21 mouse cellular contexts compared by ENCODE assay signal in genomic region chr1:179975021-179975420, GRCm38 (mm10). TPM values are rescaled to one million over a fixed set of nuclear protein-coding genes. Genes with fewer than 3 reads are reported as not detected.
DNase-seq lines count a peak whose midpoint lies in the region; ATAC-seq and TF ChIP-seq lines count a peak whose summit lies in the region.
"Had no signal": no experiment of that assay in that cellular context is flagged by ENCODE, and none has a peak within 500 bp of the region (broad histone marks: within the 10 kb centered on the region; RNA-seq: fewer than 3 reads in every experiment).

No protein-coding gene starts in this region.

- peak; percentile 54 for DNase-seq in MEL (ENCODE audit: low read depth, low spot score)
- DNase-seq in NIH3T3 (ENCODE audit: low read depth) = peak; percentile 40
- DNase-seq in liver, embryonic 14.5 days (ENCODE audit: low read depth in 3 of 3, low spot score in 3 of 3) = peak; percentile 67 to 75 (median 74)
- no peak for DNase-seq in gastrocnemius, postnatal 25 days
- DNase-seq in heart, postnatal 36 days = no peak
- no peak for DNase-seq in layer of hippocampus, postnatal 10 days (ENCODE audit: low spot score in 2 of 2)
- DNase-seq: cerebellum, adult 9-10 months; heart, adult 11 months; heart, postnatal 4 days; kidney, postnatal 10 days; lung, adult 18-20 months; lung, postnatal 4 days; thymus, postnatal 4 days had no signal

- no peak for TF ChIP-seq CTCF in MEL (IDR thresholded peaks at IDR 0.05 in 2 of 3, conservative IDR thresholded peaks at IDR 0.05 in 1 of 3; ENCODE audit: control insufficient read depth in 1 of 3, insufficient read depth in 1 of 3, low read depth in 2 of 3, low read length in 3 of 3, poor library complexity in 1 of 3, severe bottlenecking in 1 of 3)
- TF ChIP-seq CTCF in liver, embryonic 14.5 days (IDR thresholded peaks at IDR 0.05; ENCODE audit: low read depth) = no peak

- 52% methylated on average over 6 of the region's 6 CpGs for WGBS in liver, embryonic 14.5 days (ENCODE audit: insufficient replicate concordance)

- H3K9ac ChIP-seq in MEL (ENCODE audit: control insufficient read depth, low read depth, low read length, poor library complexity, severe bottlenecking) = no peak overlapping the region
- H3K9ac ChIP-seq in liver, embryonic 14.5 days (replicated peaks) = peak overlapping the region; percentile 67
- H3K9ac ChIP-seq: forebrain, embryonic 15.5 days; heart, embryonic 13.5 days had no signal

- H3K36me3 ChIP-seq in MEL (ENCODE audit: control insufficient read depth in 1 of 2, insufficient read depth in 2 of 2, low read length in 2 of 2) = peaks cover 0 to 18% of the 10 kb centered on the region in 2 experiments; a peak in 2 of 4 replicates
- peaks cover 30% of the 10 kb centered on the region for H3K36me3 ChIP-seq in erythroblast, embryonic 14.5 days (ENCODE audit: control insufficient read depth)
- H3K36me3 ChIP-seq in liver, embryonic 14.5 days (replicated peaks; ENCODE audit: control insufficient read depth, insufficient read depth, low read depth) = no peaks in the 10 kb centered on the region
- H3K36me3 ChIP-seq: forebrain, embryonic 15.5 days; heart, embryonic 13.5 days; neural tube, embryonic 15.5 days had no signal

- peak overlapping the region; percentile 68 for H3K4me2 ChIP-seq in liver, embryonic 14.5 days (ENCODE audit: low read depth)
- H3K4me2 ChIP-seq: forebrain, embryonic 15.5 days; heart, embryonic 13.5 days; midbrain, embryonic 11.5 days; neural tube, embryonic 15.5 days had no signal

- intact Hi-C loops in heart, postnatal 36 days (cut with DNase I) = no loop called here

- H3K4me3 ChIP-seq in MEL (ENCODE audit: control insufficient read depth in 1 of 2, insufficient read depth in 1 of 2, low read depth in 2 of 2, low read length in 2 of 2) = no peak overlapping the region
- H3K4me3 ChIP-seq in erythroblast, embryonic 14.5 days (replicated peaks) = peak overlapping the region; percentile 57
- peak overlapping the region in 1 of 2 experiments; percentile 55; a peak in 2 of 4 replicates for H3K4me3 ChIP-seq in liver, embryonic 14.5 days (ENCODE audit: insufficient read depth in 1 of 2, low read depth in 2 of 2, low read length in 2 of 2)
- H3K4me3 ChIP-seq: forebrain, embryonic 15.5 days; heart, embryonic 13.5 days; myocyte; neural tube, embryonic 15.5 days had no signal

- peak; percentile 75 for ATAC-seq in liver, embryonic 14.5 days (ENCODE audit: insufficient read depth)
- ATAC-seq: forebrain, embryonic 15.5 days; hindbrain, embryonic 16.5 days; intestine, postnatal 0 days had no signal

- peaks cover 1% of the 10 kb centered on the region; the same call in 1 of the 2 replicates for H3K79me2 ChIP-seq in MEL (ENCODE audit: control insufficient read depth, insufficient read depth, low read length, poor library complexity)

- H3K27ac ChIP-seq in MEL (ENCODE audit: control insufficient read depth, low read depth, low read length) = no peak overlapping the region
- H3K27ac ChIP-seq in liver, embryonic 14.5 days = peak overlapping the region; percentile 84
- H3K27ac ChIP-seq: forebrain, embryonic 15.5 days; heart, embryonic 13.5 days; neural tube, embryonic 15.5 days had no signal

- TF ChIP-seq RAD21 in MEL (IDR thresholded peaks at IDR 0.05; ENCODE audit: low read depth, low read length) = no peak

- H3K9me3 ChIP-seq in MEL (replicated peaks; ENCODE audit: insufficient read depth, low read length) = no peaks in the 10 kb centered on the region
- H3K9me3 ChIP-seq in erythroblast, embryonic 14.5 days (ENCODE audit: control insufficient read depth, low read length) = no peaks in the 10 kb centered on the region
- H3K9me3 ChIP-seq in liver, embryonic 14.5 days (ENCODE audit: control insufficient read depth, low read length) = no peaks in the 10 kb centered on the region
- H3K9me3 ChIP-seq: forebrain, embryonic 15.5 days; heart, embryonic 13.5 days; neural tube, embryonic 15.5 days had no signal

- no peak for TF ChIP-seq POLR2A in MEL (IDR thresholded peaks at IDR 0.05; ENCODE audit: control insufficient read depth in 1 of 2, insufficient read depth in 1 of 2, low read depth in 1 of 2, low read length in 2 of 2, poor library complexity in 1 of 2)

- no peaks in the 10 kb centered on the region for H3K27me3 ChIP-seq in MEL (ENCODE audit: control insufficient read depth in 1 of 2, insufficient read depth in 2 of 2, low read length in 2 of 2)
- H3K27me3 ChIP-seq in erythroblast, embryonic 14.5 days (ENCODE audit: control insufficient read depth) = no peaks in the 10 kb centered on the region
- H3K27me3 ChIP-seq in liver, embryonic 14.5 days (ENCODE audit: control insufficient read depth, insufficient read depth, low read length) = no peaks in the 10 kb centered on the region
- H3K27me3 ChIP-seq: forebrain, embryonic 15.5 days; heart, embryonic 13.5 days; neural tube, embryonic 15.5 days had no signal

- no peak for TF ChIP-seq EP300 in MEL (IDR thresholded peaks at IDR 0.05; ENCODE audit: low read depth in 1 of 2, low read length in 2 of 2)
- TF ChIP-seq EP300 in liver, embryonic 14.5 days (IDR thresholded peaks at IDR 0.05; ENCODE audit: low read depth) = no peak

- peaks cover 7 to 13% of the 10 kb centered on the region in 2 experiments for H3K4me1 ChIP-seq in MEL (ENCODE audit: control insufficient read depth in 1 of 2, insufficient read depth in 2 of 2, low read length in 2 of 2)
- H3K4me1 ChIP-seq in erythroblast, embryonic 14.5 days (ENCODE audit: control insufficient read depth) = peaks cover 75% of the 10 kb centered on the region
- H3K4me1 ChIP-seq in liver, embryonic 14.5 days (replicated peaks; ENCODE audit: control insufficient read depth in 2 of 2, insufficient read depth in 2 of 2, low read length in 1 of 2) = peaks cover 39 to 47% of the 10 kb centered on the region in 2 experiments

TF ChIP-seq in MEL, 35 proteins besides CTCF, POLR2A, EP300 and RAD21:
- TF ChIP-seq TCF12 (IDR thresholded peaks at IDR 0.05; ENCODE audit: low read depth, low read length) (no peak), MEF2A (IDR thresholded peaks at IDR 0.05; ENCODE audit: extremely low read depth, insufficient replicate concordance, low read depth, low read length, poor library complexity, severe bottlenecking) (no peak), CHD2 (IDR thresholded peaks at IDR 0.05; ENCODE audit: low read length) (no peak), MAZ (IDR thresholded peaks at IDR 0.05; ENCODE audit: low read depth, low read length) (no peak), HCFC1 (IDR thresholded peaks at IDR 0.05; ENCODE audit: low read depth, low read length) (no peak), GABPA (IDR thresholded peaks at IDR 0.05; ENCODE audit: low read depth, low read length) (no peak), MXI1 (IDR thresholded peaks at IDR 0.05; ENCODE audit: low read depth, low read length) (no peak), MAFK (IDR thresholded peaks at IDR 0.05; ENCODE audit: borderline replicate concordance, low read depth, low read length) (no peak), USF1 (IDR thresholded peaks at IDR 0.05; ENCODE audit: low read depth, low read length) (no peak), SMC3 (IDR thresholded peaks at IDR 0.05; ENCODE audit: low read depth, low read length) (no peak), UBTF (IDR thresholded peaks at IDR 0.05; ENCODE audit: borderline replicate concordance, insufficient read depth, low read depth, low read length) (no peak), USF2 (IDR thresholded peaks at IDR 0.05; ENCODE audit: borderline replicate concordance in 1 of 2, insufficient read depth in 1 of 2, low read depth in 1 of 2, low read length in 2 of 2) (no peak), ELF1 (IDR thresholded peaks at IDR 0.05; ENCODE audit: low read depth, low read length) (no peak), MYB (IDR thresholded peaks at IDR 0.05; ENCODE audit: low read depth, low read length) (no peak), ETS1 (IDR thresholded peaks at IDR 0.05; ENCODE audit: low read depth, low read length) (no peak), KAT2A (conservative IDR thresholded peaks at IDR 0.05; ENCODE audit: low read depth, low read length) (no peak), ZMIZ1 (IDR thresholded peaks at IDR 0.05; ENCODE audit: low read depth, low read length) (no peak), POLR2AphosphoS5 (IDR thresholded peaks at IDR 0.05; ENCODE audit: borderline replicate concordance, low read depth, low read length) (no peak), NELFE (IDR thresholded peaks at IDR 0.05; ENCODE audit: low read depth, low read length) (no peak)

RNA-seq across cellular contexts. Expression of gene Cdc42bpa, which starts 14.7 kb away (rescaled TPM):
- total RNA-seq in MEL (2012; rRNA removed) = 7.7 and 11.6 TPM in 2 replicates
- polyA plus RNA-seq in MEL (2012; ENCODE audit: insufficient read depth in 1 of 2, insufficient read length in 2 of 2, low read depth in 1 of 2, low replicate concordance in 2 of 2, missing spikeins in 1 of 2) = 10 to 100 TPM in 1 of 2 experiments, not detected in 1; 14.6 TPM
- polyA plus RNA-seq in erythroblast, embryonic 14.5 days (2012) = 2.3 and 3.0 TPM in 2 replicates
- 7.5 and 9.1 TPM in 2 replicates for polyA plus RNA-seq in liver, embryonic 14.5 days (2012; rRNA removed)
- polyA plus RNA-seq in liver, embryonic 14.5 days (2014; fragmentation: Nextera tagmentation; extraction: Ambion mirVana) = 8.1 and 8.2 TPM in 2 replicates
- 10 to 100 TPM; 22.1 to 22.9 TPM for total RNA-seq in gastrocnemius, postnatal 25 days (2021)
- 10 to 100 TPM; 41.1 to 43.4 TPM for total RNA-seq in heart, postnatal 36 days (2021)
- 100 to 1,000 TPM; 220 to 243 TPM for total RNA-seq in layer of hippocampus, postnatal 10 days (2021)

Comparison
In these comparisons a context has a peak if more than half of its experiments do, and no peak if none do; other contexts are left out.
1. DNase-seq: peak in MEL (single experiment), NIH3T3 (single experiment) and liver, embryonic 14.5 days (3 of 3); none in gastrocnemius, postnatal 25 days (single experiment), heart, postnatal 36 days (0 of 2) and layer of hippocampus, postnatal 10 days (0 of 2).
2. RNA of gene Cdc42bpa, which starts 14.7 kb away (total RNA-seq): 220 to 243 TPM in layer of hippocampus, postnatal 10 days; 41.1 to 43.4 TPM in heart, postnatal 36 days, 22.1 to 22.9 TPM in gastrocnemius, postnatal 25 days and 7.7 to 11.6 TPM in MEL; every median in the first group is over 4 times any median in the second.